Mouse (Mus musculus) monocyte, adult 5-6 weeks (primary cell): ENCODE data around the gene Rab27a. TPM values are rescaled to one million over a fixed set of nuclear protein-coding genes. Genes with fewer than 3 reads are reported as not detected.

Source experiments
- ATAC-seq: fragments of 153-309, 156-312 bp; replicated peaks from 2 replicates; pipeline ENCODE4 v1.8.0; 2017; ENCODE audit warnings: mild to moderate bottlenecking; ENCODE audit not compliant: low TSS enrichment, insufficient number of reproducible peaks, severe bottlenecking, poor library complexity, low FRiP score
- total RNA-seq: library from RNA; stranded (forward); fragments of 200-1000, 200-491, 200-594 nt; gene quantifications from 3 replicates; pipeline ENCODE4 v1.2.3, GENCODE M21; 2017

The Rab27a gene
- 86.9 to 93.4 TPM (median 92.6 TPM) in 3 replicates for total RNA-seq

GRCm38 (mm10) chr9:73044146-73045079 is at the start of gene Rab27a:
Gene Rab27a, plus strand, starts transcription at chr9:73044854.
- ATAC-seq, result peak; percentile 89

- ATAC-seq, result no peak
Observed at GRCm38 (mm10) chr9:72996167-72996566, 48.5 kb upstream of the Rab27a start.

- ATAC-seq, result no peak
Observed at GRCm38 (mm10) chr9:72996806-72997205, 47.8 kb upstream of the Rab27a start.

DNA sequence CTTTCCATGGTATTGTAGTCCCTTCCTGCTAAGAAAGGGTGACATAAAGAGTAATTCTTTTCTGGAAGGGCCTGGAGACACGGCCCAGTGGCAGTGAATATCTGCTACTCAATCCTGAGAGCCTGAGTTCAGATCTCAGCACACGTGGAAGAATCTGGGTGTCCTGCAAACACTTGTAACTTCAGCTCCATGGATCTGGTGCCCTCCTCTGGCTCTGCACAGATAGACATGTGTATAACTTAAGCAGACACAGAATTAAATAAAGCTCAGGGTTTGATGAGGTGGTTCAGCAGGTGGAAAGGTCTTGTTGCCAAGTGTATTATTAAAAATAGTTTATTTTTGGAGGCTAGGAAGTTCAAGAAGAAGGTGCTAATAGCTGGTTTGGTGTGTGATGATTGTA is 44.2 kb upstream of the Rab27a start:
- ATAC-seq, result no peak

- ATAC-seq, result peak; percentile 75; the same call in 1 of the 2 replicates
Observed at GRCm38 (mm10) chr9:73001314-73002011, 43.2 kb upstream of the Rab27a start.

DNA sequence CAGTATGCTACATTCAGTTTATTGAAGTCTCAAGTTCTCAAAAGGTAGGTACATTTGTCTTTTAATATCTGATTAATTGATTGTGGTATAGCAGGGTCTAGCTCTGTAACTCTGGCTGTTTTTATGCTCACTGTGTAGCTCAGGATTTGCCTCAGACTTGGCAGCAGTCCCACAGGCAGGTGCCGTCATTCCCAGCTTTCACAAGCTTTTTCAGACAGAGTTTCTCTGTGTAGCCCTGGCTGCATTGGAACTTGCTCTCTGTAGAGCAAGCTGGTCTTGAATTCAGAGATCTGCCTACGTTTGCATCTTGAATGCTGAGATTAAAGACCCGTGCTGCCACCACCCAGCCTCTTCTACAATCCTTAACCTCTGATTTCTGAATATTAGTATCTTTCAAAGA is 42.5 kb upstream of the Rab27a start:
- ATAC-seq, result no peak

- ATAC-seq, result no peak
Observed at GRCm38 (mm10) chr9:73004076-73004475, 40.6 kb upstream of the Rab27a start.

DNA sequence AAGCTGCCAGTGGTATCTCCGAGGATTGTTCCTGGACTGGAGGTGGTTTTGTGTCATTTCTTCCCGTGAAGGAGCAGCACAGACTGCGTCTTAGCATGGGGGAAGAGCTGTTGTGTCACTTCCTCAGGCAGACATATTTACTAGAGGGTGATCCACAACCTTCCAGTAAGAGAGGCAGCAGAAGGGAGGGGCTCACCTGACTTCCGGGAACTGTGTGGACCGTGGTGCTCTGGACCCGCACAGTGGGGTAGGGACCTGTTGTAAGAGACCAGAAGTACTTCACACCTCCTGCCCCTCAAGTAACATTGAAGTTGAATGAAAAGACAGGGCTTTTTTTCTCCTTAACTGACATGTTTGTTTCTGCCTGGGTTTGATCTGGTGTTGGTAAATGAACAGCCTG is 39.5 kb upstream of the Rab27a start:
- no peak for ATAC-seq

DNA sequence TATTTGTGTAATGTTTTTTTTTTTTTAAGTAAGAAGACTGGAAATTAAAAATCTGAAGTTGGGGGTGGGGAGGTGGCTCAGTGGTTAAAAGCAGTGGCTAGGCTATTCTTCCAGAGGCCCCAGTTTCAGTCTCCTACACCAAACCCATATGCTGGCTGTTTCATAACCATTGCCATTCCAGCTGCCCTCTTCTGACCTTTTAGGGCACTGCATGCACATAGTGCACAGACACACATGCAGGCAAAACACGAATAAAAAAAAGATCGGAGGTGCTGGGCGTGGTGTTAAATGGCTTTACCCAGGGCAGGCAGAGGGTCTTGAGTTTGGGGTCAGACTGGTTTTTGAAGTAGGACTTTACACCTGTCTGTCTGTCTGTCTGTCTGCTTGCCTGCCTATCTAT is 38.5 kb upstream of the Rab27a start:
- ATAC-seq, result no peak

GRCm38 (mm10) chr9:73008384-73008783 is 36.3 kb upstream of the Rab27a start:
- ATAC-seq, result no peak

GRCm38 (mm10) chr9:73012629-73013028 is 32.0 kb upstream of the Rab27a start:
- ATAC-seq, result no peak

DNA sequence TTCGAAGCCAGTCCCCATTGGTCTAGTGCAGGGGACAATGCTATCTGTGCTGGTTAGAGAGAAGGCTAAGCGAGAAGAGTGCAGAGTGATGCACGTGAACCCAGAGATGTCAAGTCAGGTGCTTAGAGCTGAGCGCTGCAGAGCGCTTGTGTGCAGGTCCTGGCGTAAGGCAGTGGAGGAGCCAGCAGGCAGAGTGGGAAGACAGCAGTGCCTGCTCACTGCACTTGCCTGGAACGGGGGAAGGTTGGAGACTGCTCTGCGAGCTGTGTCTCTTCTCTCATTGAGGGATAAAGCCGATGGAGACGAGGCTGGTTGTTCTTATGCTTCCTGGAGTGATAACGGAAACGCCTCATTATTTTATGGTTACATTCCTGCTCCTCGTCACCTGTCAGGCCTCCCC is 29.9 kb upstream of the Rab27a start:
- ATAC-seq, result no peak

- ATAC-seq, result no peak
Observed at GRCm38 (mm10) chr9:73019841-73020240, 24.8 kb upstream of the Rab27a start.

DNA sequence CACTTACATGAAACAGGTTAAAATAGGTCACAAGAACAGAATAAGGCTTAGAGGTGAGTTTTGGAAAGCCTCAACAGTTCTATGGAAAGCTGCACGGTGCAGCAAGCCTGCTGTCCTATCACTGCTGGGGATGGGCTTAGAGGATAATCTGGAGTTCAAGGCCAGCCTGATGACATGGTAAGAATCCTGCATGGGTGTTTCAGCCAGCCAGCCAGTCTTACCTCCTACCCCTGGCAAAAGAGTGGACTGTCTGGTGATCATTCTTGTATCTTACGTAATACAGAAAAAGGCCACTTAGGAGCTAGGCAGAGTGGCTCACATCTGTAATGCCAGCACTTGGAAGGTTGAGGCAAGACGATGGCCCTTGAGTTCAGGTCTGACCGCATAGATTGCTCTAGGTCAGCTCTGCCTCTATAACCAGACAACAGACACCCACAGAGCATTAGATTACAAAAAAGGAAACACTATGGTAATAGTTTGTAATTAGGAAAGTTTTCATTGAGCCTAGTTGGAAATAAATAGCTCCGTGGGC is 24.0 kb upstream of the Rab27a start:
- no peak for ATAC-seq

GRCm38 (mm10) chr9:73025818-73026636 is 18.6 kb upstream of the Rab27a start:
- no peak for ATAC-seq

- no peak for ATAC-seq
Observed at GRCm38 (mm10) chr9:73030443-73030842, 14.2 kb upstream of the Rab27a start.

GRCm38 (mm10) chr9:73031421-73031820 is 13.2 kb upstream of the Rab27a start:
- no peak for ATAC-seq

DNA sequence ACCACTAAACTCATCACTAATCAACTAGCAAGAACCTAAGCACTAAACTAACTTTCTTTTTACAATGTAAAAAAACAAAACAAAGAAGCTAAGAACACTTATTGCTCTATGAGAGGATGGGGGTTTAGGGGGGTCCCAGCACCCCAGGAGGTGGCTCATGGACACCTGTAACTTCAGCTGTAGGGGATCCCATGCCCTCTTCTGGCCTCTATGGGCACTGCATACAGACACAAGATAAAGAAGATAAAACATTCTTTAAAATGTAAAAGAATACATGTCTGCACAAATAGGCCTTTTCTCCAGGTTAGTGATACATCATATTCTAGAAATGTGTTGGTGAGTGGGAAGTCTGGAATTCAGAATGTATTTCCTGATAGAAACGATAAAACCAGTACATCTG is 11.2 kb upstream of the Rab27a start:
- ATAC-seq, result no peak
